Mouse (Mus musculus): ENCODE data around the gene Plcl2.
A peak's percentile ranks its signal among the peaks of the same experiment; 100 is the strongest.

Plcl2 gene

DNA sequence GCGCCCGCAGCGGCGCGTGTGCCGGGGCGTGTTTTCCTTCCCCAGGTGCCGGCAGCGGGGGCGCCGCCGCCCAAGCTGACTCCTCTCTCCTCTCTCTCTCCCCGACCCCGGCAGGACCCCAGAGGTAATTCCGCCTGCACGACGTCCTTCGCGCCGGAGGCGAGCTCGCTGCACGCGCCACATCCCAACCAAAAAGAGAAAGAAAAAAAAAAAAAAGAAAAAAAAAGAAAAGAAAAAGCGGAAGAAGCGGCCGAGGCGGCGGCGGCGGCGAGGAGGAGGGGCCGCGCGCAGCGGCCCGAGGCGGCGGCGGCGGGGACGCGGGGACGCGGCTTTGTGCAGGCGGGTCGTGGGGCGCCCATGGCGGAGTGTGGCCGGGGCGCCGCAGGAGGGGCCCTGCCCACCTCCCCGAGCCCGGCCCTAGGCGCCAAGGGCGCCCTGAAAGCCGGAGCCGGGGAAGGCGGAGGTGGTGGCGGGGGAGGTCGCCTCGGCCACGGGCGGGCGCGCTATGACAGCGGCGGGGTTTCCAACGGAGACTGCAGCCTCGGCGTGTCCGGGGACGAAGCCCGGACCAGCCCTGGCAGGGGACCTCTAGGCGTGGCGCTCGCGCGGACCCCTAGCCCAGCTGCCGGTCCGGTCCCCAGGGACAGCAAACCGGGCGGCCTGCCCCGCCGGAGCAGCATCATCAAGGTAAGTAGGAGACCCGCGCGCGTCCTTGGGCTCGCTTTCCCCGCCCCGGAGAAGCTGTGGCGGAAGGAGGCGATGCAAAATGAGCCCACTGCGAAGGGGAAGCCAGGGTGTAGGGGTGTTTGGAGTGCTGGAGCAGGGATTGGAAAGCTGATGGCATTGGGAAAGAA lies at the start of gene Plcl2:
Gene Plcl2, plus strand, starts transcription at position 153 of the 854 bp plus-strand sequence.
- peak; percentile 43 for DNase-seq (ENCODE audit: low read depth, low spot score)

DNA sequence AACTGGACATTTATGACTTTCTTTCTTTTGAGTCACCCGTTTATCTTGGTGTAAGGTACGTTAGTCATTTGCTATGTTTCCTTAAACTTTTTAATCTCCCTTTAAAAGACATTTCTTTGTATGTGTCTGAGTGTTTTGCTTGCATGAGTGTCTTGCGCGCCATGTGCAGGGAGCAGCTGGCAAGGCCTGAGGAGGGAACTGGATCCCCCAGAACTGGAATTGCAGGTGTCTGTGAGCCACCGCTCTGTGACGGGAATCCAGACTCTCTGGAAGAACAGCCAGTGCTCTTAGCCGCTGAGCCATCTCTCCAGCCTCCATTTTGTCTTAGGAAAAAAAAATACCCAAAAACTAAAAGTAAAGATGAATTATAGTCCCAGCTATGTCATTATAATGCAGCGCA lies 48.9 kb upstream of the Plcl2 start:
- DNase-seq (ENCODE audit: low read depth, low spot score), result no peak

- DNase-seq (ENCODE audit: low read depth, low spot score), result no peak
These were observed 41.8 kb upstream of the Plcl2 start for GRCm38 (mm10) chr17:50467438-50467837.

- no peak for DNase-seq (ENCODE audit: low read depth, low spot score)
These were observed 40.1 kb upstream of the Plcl2 start for GRCm38 (mm10) chr17:50469126-50469525.

DNA sequence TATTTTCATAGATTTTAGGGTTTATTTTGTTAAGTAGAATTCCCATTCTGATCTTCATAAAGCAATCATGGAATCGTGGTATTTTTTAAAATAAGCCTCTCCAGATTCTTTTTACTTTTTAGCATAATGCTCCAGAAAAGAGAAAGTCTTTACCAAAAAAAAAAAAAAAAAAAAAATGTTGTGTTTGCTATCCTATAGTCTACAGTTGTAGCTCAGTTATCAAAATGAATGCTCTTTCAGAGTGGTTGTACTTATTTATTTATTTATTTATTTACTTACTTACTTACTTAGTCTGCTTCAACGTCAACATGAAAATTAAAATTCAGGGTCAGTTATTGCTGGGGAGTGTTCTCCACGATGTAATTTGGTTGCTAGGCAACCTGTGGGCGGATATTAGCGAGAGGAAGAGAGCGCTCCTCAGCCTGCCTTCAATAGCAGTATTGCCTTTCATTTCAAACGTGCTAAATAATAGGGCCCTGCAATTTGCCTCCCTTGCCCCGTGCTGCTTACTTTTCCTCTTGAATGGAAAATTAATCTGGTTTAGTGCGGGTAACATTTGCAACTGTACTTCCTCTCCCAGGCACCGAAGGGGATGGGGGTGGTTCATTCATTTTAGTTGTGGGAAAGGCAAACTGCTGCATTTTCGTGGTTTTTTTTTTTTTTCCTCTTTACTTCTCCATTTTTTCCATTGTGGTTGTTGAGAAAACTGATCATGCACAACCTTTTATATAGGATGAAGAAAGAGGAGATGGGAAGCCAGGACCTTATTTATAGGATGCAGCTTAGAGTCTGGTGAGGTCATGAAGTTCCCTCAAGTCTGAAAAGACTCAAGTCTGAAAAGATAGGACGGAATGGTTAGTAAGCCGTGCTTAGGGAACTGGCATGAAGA lies 39.4 kb upstream of the Plcl2 start:
- peak; percentile 65 for DNase-seq (ENCODE audit: low read depth, low spot score)

- DNase-seq (ENCODE audit: low read depth, low spot score), result peak; percentile 79
These were observed 38.6 kb upstream of the Plcl2 start for GRCm38 (mm10) chr17:50470432-50471078.

DNA sequence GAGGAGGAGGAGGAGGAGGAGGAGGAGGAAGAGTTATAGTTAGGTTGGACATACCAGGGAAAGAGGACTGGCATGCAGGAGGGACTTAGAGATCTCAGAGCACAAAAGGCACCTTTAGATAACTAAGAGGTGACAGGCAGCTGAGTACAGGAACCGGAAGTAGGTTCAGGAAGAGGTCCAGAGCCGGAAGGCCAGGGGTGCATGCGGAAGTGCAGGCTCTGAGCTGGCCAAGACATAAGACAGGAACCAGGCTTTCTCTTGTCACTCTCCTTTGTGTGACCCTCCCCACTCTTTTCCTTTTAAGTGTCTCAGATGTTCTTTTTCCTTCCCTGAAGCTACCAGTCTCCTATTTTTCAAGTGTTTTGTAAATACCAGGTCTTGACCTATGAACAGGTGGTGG lies 38.0 kb upstream of the Plcl2 start:
- DNase-seq (ENCODE audit: low read depth, low spot score), result no peak

GRCm38 (mm10) chr17:50477277-50477676 lies 31.9 kb upstream of the Plcl2 start:
- no peak for DNase-seq (ENCODE audit: low read depth, low spot score)

DNA sequence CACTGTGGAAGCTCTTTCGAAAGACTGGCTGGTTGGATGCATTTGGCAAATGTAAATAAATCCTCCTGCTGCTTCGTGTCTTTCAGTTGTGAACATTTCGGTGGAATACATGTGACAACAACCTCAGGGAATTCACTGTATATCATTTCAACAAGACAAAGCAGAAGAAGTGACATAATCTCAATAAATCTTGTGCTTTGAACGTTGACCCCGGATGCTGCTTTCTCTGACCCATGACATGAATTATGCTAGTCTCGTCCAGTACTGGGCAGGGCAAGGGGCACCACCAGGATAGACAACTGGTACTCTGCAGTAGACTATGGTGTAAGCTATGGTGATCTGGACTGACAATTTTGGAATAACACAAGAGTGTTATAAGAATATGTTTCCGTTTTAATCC lies 28.3 kb upstream of the Plcl2 start:
- DNase-seq (ENCODE audit: low read depth, low spot score), result no peak

GRCm38 (mm10) chr17:50483700-50484099 lies 25.5 kb upstream of the Plcl2 start:
- DNase-seq (ENCODE audit: low read depth, low spot score), result no peak

DNA sequence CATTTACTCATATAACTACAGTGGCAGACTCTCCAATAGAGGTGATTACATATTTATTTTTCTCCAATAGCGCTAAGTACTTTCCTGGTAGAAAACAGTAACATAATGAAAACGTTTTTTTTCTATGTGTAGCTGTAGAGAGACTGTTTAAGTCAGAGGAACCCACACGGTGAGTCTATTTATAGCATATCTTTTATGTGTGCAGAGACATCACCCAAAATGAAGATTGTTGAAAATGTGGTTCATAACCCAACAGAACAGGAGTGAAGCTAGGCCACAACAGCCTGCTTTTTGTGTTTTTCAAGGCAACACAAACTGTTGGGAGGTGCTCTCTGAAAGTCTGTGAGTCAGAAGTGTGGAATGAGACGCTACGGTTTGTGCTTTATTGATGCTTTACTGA lies 24.2 kb upstream of the Plcl2 start:
- DNase-seq (ENCODE audit: low read depth, low spot score), result no peak

DNA sequence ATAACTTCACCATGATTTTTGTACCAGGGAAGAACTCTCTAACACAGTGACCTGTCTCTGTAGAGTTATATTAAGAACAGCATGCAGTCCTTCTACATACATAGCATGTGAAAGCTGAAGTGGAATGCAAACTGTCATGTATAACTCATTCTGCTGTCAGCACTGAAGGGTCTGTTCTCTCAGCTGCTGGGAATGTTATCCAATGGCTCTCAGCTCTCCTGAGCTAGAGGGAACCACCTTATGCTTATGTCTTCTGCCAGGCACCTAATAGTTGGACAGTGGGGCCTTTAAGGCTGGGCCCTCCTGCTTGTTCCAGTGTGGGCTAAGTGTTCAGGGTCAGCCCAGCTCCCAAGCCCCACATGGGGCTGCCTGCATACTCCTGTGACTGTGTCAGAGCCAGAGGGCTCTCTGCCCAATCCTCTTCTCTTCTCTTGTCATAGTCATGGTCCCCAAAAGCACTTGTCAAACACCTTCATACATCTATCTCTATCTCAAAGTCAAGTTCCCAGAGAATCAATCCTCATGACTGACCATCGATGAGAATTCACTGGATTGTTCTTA lies 22.1 kb upstream of the Plcl2 start:
- DNase-seq (ENCODE audit: low read depth, low spot score), result no peak

DNA sequence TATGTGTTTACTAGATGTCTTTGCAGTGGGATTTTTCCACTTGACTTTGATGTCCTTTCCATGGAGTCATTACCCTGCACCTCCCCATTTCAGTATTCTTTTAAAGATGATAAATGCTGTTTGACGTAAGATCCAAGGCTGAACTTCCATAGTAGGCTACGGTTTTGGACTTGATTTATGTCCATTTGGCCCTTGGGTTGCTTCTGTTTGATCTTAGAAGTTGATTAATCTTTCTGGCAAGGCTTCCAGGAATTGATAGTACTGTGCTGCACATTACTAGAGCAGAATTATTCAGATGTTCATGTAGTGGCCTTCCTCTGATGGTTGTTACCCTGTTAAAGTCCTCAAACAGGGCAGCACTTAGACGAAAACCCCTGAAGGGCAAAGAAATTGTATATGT lies 21.5 kb upstream of the Plcl2 start:
- no peak for DNase-seq (ENCODE audit: low read depth, low spot score)

GRCm38 (mm10) chr17:50488406-50488805 lies 20.8 kb upstream of the Plcl2 start:
- no peak for DNase-seq (ENCODE audit: low read depth, low spot score)

- DNase-seq (ENCODE audit: low read depth, low spot score), result no peak
These were observed 20.3 kb upstream of the Plcl2 start for GRCm38 (mm10) chr17:50488895-50489294.

DNA sequence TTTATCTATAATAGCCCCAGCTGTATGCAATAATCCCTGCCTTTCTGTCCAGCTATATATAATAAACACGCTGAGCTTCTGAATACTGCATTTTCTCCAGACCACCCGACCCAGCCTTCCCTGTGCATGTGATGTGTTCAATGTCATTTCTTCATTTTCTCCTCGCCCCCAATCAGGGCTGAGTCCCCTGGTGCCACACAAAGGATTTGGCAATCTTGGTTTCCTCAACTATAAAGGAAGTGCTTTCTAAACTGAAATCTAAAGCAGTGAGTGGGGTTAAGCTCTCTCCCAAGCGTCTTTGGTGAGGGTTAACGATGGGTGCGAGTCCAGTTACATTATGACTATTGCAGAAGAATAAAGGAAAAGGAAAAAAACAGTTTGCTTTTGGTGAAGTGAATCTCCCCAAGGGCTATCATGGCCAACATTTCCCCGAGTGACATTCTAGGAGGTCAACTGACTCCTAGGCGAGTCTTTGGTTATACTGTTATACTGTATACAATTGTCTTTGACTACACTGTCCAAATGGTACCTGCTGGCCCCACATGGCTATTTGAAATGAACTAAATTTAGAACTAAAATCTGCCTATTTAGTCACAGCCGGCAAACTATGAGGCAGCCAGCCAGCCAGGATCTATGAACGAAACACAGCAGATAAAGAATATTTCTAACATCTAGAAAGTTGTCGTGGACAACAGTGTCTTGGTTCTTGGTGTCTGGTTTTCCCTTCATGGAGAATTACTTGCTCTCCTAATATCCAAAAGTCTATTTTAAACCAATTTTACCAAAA lies 18.4 kb upstream of the Plcl2 start:
- DNase-seq (ENCODE audit: low read depth, low spot score), result no peak

DNA sequence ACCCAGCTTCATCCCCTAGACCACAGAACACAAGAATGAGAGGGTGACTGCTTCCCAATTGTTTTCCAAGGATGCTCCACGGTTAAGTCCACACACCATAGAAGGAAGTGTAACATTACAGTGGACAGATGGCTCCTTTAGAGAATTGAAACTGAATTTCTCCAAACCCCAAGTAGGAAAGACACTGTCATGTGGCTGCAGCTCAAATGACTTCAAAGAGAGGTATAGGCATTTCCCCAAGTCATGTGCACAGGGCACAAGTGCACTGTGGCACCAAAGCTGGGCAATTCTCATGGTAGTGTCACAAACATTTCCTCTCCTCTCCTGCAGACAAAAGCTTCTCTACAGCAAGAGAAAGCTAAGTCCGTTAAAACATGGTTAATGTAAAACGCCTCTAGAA lies 17.7 kb upstream of the Plcl2 start:
- DNase-seq (ENCODE audit: low read depth, low spot score), result no peak

DNA sequence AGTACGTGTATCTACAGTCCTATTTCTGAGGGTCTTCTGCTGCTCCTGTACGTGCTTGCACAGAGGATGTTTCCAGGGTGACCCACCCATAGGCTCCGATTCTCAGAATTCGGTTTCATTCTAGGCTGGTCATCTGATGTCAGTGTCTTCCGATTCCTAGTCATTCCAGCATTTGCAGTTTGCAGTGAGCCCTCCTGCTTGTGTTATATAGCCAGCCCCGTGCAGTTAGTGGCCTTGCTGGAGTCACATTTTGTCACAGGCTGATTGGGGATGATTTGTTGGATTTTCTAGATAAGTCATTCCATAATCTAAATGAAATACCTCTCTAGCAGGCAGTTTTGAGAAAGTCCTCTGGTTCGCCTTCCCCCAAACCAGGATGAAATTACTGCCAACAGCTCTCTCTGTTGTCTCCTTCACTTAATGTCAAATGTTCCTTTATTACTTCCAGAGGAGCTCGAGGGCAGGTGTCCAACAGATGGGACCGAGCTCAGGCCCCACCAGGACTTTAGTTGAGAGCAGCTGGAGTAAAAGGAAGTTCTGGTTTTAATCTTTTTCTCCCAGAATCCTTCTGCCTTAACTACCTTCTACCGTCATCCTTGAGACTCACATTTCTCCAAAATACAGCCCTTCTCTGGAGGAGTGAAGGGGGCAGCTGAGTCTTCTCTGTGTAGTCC lies 13.8 kb upstream of the Plcl2 start:
- peak; percentile 87 for DNase-seq (ENCODE audit: low read depth, low spot score)

DNA sequence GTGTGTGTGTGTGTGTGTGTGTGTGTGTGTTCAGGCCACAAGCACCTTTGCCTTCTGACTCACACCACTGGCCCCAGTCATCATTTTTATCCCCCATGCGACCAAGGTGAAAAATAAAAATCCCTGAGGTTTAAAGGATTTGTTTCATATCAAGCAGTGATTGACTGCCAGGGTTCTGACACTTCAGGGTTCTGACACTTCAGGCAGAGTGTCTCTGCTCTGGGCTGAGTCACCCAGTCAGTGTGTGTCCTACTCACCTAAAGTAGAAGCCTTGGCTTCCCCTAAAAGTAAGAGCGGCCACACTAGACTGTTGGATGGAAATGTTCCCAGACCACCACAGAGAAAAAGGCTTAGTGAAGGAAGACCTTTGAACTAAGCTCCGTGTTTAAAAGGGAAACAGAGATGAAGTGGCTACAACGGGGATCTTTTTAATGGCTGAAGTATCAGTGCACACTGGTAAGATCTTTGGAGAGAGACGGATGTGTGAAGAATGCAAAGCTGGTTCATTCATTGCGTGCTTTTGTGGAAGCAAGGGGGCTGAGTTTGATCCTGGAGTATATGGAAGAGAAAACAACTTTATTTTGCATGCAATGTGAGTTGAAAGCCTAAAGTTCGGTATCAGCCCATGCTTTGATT lies 11.0 kb upstream of the Plcl2 start:
- DNase-seq (ENCODE audit: low read depth, low spot score), result no peak

All from forelimb bud, embryonic 11.5 days (tissue).